Mouse (Mus musculus) stomach, adult 2 months (tissue): ENCODE measurements around the gene Tm9sf2. TPM values are rescaled to one million over a fixed set of nuclear protein-coding genes. Genes with fewer than 3 reads are reported as not detected.

Experiments
- polyA plus RNA-seq: library from polyadenylated mRNA; depleted of rRNA; stranded (reverse); fragments of >200 nt; gene quantifications from 2 replicates; pipeline ENCODE4 v1.2.3, GENCODE M21; 2012; rRNA removed

Tm9sf2 gene
- polyA plus RNA-seq, result 152 and 393 TPM in 2 replicates

DNA sequence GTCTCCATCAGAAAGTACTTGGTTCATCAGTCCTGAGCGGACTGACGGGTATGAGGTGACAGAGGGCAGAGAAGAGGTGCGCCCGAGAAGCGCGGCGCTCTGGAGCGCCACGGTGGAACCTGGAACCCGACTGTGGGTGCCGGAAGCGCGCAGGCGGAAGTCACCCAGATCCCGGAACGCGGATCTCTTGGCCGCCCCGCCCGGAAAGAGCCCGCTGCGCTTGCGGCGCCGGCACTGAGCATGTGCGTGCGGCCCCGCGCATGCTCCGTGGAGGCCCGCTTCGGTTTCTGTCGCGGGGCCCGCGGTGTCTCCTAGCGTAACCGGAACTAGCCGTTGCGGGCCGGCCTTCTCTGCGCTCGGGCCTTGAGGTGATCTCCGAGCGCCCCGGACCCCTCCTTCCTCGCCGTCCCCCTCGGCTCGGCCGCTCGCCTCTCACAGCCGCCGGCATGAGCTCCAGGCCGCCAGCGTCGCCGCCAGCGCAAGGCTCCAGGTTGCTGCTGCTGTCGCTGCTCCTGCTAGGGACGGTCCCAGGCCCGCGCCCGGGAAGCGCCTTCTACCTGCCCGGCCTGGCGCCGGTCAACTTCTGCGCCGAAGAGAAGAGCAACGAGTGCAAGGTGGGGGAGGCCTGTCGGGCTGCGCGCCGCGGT lies at the start of gene Tm9sf2:
TSS of gene Tm9sf2 (plus strand) at position 217 of the 647 bp plus-strand sequence.

DNA sequence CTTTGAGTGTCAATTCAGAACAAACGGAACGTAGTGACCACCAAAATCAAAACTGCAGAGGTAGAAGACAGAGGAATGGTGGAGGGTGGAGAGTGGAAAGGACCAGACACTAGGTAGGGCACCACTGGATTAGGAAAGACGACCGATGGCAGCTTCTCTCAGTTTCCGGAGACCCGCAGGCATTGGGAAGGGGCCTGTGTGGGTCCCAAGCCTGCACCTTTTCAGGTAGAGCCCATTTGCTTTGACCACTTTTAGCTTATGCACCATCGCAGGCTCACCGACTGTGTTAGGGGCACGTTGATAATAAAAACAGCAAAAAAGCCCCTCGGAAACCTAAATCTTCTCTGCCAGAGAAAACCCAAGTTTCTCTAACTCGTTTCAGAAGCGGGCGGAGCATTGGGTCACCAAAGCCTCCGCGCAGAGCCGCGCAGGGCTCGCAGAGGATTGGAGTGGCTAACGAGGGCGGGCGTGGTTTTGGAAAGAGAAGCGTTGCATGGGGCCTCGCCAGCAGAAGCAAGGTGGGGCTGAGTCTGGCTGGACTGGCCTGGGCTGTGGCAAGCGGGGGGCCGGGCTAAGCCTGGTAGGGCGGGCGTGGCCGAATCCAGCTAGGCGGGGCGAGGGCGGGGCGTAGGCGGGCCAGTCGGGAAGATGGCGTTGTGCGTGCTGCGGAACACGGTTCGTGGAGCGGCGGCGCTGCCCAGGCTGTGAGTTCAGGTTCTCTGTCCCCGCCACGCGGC lies 74.4 kb downstream of the Tm9sf2 start, which contains the start of gene Clybl:
TSS of gene Clybl (plus strand) at position 627 of the 737 bp plus-strand sequence.

Other genes starting within 250 kb of the Tm9sf2 start
- gene Ubac2, start 228.4 kb upstream of the Tm9sf2 start, polyA plus RNA-seq, result 25.2 and 37.8 TPM in 2 replicates
- 0.16 and 0.28 TPM in 2 replicates for gene Gpr18, start 191.3 kb upstream of the Tm9sf2 start, polyA plus RNA-seq
- gene Gpr183, start 141.8 kb upstream of the Tm9sf2 start, polyA plus RNA-seq, result 0.58 and 0.59 TPM in 2 replicates
- not detected in 2 replicates for gene Timm8a2, start 72.4 kb upstream of the Tm9sf2 start, polyA plus RNA-seq
- 2.3 and 3.0 TPM in 2 replicates for gene Clybl, start 74.7 kb downstream of the Tm9sf2 start, polyA plus RNA-seq